Mouse (Mus musculus): ENCODE measurements around the gene Rbm20.

DNA sequence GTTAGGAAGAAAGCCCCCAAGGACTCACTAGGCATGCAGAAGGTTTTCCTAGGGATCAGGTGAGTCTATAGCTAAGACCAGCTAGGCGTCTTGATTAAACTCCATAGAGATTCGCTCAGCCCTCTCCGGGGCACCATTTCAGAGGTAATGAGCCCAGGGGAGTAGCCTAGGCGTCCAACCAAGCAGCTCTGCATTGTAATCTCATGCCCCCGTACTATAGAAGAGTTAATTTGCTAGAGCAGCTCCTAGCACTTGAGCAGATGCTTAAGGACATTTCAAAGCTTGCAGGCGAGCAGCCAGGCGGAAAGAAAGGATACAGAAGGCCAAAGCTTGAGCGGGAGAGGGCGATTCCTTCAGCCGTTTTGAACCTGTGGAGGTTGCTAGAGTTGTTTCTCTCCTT is 208.3 kb downstream of the Rbm20 start:
- TF ChIP-seq POLR2A (IDR thresholded peaks at IDR 0.05; ENCODE audit: insufficient read depth, low read depth, low read length) (no peak), CTCF (IDR thresholded peaks at IDR 0.05; ENCODE audit: insufficient read depth, low read depth, low read length) (no peak)
